Mouse (Mus musculus): ENCODE results near the gene Cped1. TPM values are rescaled to one million over a fixed set of nuclear protein-coding genes. Genes with fewer than 3 reads are reported as not detected.

Gene Cped1
- total RNA-seq, 2 experiments from 2014 or later = 0.68 TPM; not detected in 1

DNA sequence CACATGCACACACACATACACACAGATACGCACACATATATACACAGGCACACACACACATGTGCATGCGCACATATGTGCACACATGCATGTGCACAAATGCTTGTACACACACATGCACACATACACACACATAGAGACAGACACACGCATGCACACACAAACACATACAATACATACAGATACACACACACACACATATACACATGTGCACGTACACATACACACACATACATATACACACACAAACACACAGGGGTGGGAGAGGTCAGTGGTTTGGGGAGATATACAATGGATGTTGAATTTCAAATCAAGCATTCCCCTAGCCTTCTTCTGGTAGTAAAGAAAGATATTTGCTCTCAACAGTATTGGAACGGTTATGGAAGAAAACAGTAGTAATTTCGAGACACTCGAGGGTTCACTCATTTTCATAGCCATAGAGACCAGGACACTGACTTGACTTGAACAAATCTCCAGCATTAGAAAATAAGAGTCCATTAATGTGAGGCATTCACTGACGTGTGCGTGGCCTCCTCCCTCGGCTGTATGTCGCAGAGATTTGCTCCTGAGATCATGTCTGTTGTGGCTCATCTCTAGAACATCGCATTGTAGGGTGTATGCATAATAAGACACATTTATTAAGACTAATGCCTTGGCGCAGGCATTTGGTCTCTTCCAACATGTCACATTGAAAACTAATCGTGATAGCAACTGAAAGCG is 85.0 kb downstream of the Cped1 start:
- ATAC-seq (replicated peaks; ENCODE audit: low FRiP score, poor library complexity, severe bottlenecking) = no peak

- no peak for ATAC-seq (replicated peaks; ENCODE audit: low FRiP score, poor library complexity, severe bottlenecking)
Observed at GRCm38 (mm10) chr6:22071323-22071840, 85.7 kb downstream of the Cped1 start.

DNA sequence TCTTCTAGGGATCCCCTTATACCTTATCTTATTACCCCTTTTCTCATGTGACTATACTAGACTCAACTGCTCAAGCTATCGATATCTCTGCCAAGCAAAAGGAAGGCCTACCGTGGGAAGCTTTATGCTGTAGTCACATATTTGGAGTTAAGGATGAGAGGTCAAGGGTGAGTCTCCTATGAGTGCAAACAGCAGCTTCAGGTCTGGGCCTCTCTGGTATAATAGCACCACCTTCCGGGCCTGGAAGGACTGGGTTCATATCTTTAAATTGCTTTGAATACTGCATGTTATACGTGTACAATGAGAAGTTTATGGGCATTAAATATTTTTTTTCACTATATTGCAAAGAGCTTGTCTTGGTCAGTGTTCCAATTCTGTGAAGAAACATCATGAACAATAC is 87.0 kb downstream of the Cped1 start:
- ATAC-seq (replicated peaks; ENCODE audit: low FRiP score, poor library complexity, severe bottlenecking) = no peak

DNA sequence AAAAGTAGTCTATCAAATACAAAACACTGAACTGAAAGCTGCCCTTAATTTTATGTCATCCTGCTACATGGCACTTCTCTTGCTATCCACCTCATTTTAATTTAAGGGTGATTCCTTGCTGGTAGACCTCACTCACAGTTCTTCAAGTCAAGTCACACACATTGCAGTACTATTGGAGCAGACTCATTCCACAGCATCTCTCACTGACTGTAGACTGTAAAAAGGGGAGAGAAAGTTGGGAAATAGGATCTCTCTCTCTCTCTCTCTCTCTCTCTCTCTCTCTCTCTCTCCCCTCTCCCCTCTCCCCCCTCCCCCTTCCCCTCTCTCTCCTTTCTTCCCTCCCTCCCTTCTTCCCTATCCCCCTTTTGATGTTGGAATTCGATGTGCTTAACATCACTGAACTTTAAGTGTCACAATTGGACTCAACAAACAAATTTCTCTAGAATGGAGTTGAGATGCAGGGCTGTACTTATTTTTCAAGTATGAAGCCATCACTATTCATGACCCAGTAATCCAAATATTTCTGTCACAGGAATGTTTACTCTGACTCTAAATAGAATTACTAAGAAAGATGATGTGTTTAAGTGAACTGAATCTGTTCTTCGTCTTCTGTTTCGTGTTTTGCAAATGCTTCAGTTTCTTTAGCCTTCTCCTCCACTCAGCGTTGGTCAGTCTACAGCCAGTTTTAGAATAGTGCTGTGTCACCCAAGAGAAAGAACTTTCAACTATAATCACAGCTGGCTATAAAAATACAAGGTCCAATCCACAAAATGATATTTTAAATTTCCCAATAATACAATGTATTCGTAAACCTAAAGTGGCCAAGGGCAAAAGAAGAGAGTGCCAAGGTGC is 88.7 kb downstream of the Cped1 start:
- no peak for ATAC-seq (replicated peaks; ENCODE audit: low FRiP score, poor library complexity, severe bottlenecking)

GRCm38 (mm10) chr6:22078686-22079264 is 93.1 kb downstream of the Cped1 start:
- ATAC-seq (replicated peaks; ENCODE audit: low FRiP score, poor library complexity, severe bottlenecking) = no peak

GRCm38 (mm10) chr6:22086056-22086455 is 100.3 kb downstream of the Cped1 start:
- ATAC-seq (replicated peaks; ENCODE audit: low FRiP score, poor library complexity, severe bottlenecking) = no peak

DNA sequence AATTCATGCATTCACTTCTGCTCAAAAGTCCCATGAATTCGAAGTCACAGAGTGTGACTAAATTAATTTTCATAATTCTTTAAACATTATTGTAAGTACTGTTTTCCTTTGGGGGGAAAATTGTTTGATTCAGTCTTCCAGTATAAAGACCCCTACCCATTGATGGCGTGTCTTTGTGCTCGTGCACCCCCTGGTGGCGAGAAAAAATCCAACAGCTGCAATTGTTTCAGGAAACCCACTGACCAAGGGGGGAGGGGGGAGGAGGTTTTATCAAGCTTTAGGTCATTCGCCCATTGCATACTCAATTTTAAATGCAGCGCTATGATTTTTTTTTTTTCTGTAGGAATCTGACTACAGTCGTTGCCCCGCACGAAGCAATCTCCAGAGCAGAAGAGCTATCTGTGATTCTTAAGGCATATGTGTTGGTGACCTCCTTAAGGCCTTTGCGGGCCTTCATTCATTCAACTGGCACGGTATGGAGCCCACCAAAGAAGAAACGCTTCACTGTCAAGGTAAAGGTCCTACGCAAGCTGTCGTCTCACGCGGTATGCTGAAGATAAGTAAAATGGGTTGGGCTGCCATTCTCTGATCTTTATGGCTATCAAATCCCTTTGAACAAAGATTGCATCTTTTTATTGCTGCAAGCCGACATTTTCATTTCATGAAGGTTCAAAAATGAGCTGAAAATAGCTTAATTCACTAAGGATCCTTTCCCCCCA is 102.8 kb downstream of the Cped1 start:
- no peak for ATAC-seq (replicated peaks; ENCODE audit: low FRiP score, poor library complexity, severe bottlenecking)

- ATAC-seq (replicated peaks; ENCODE audit: low FRiP score, poor library complexity, severe bottlenecking) = no peak
Observed at GRCm38 (mm10) chr6:22091773-22092172, 106.1 kb downstream of the Cped1 start.

DNA sequence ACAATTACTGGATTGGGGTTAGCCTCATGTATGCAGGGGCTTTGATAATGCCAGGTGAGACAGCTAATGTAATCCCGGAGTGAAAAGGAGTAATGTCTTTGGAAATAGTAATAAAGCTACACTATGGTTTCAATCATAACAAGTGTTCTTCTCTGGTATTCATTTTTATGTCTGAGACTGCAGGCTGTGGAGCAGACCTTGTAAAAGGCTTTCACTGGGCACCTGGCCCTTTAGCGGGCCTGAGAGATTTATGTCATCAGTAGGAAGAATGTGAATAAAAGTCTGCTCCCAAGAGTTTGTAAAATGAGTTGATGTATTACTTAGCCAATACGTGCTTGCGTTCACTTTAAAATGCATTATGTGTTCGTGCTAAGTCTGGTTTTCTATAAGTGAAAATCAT is 108.1 kb downstream of the Cped1 start:
- no peak for ATAC-seq (replicated peaks; ENCODE audit: low FRiP score, poor library complexity, severe bottlenecking)

DNA sequence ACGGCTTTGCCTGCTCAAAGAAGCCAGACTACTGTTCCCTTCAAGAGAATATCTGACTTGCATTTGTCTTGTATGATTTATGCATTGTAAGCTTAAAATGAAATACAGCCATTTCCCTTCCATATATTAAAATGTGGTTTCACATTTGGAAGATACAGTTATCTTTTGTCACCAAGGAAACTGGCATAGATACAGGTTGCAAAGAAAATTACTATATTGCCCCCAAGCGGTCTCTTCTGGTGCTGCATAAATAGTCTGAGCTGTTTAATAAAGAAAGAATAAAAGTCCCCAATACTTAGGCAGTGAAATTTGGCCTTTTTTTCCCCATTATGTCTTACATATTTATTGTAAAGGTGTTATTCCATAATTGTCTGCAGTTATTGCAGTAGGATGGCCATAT is 112.0 kb downstream of the Cped1 start:
- no peak for ATAC-seq (replicated peaks; ENCODE audit: low FRiP score, poor library complexity, severe bottlenecking)

GRCm38 (mm10) chr6:22099832-22100231 is 114.1 kb downstream of the Cped1 start:
- no peak for ATAC-seq (replicated peaks; ENCODE audit: low FRiP score, poor library complexity, severe bottlenecking)

GRCm38 (mm10) chr6:22101939-22102338 is 116.2 kb downstream of the Cped1 start:
- no peak for ATAC-seq (replicated peaks; ENCODE audit: low FRiP score, poor library complexity, severe bottlenecking)

DNA sequence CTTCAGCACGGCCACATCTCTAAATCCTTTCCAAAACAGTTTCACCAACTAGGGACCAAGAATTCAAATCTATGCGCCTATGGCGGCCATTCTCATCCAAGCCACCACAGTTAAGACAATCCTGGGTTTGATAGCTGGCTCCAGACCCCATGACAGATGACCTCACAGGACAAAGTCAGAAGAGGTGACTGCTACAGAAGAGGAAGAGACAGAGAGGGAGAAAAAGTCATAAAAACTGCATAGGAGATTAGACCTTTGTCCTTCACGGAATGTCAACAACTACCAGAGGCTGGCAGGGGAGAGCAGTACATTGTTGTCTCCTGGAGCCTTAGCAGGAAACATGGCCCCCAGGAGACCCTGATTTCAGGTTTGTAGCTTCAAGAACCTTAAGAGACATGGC is 117.0 kb downstream of the Cped1 start:
- ATAC-seq (replicated peaks; ENCODE audit: low FRiP score, poor library complexity, severe bottlenecking) = no peak

- ATAC-seq (replicated peaks; ENCODE audit: low FRiP score, poor library complexity, severe bottlenecking) = no peak
Observed at GRCm38 (mm10) chr6:22103713-22104112, 118.0 kb downstream of the Cped1 start.

DNA sequence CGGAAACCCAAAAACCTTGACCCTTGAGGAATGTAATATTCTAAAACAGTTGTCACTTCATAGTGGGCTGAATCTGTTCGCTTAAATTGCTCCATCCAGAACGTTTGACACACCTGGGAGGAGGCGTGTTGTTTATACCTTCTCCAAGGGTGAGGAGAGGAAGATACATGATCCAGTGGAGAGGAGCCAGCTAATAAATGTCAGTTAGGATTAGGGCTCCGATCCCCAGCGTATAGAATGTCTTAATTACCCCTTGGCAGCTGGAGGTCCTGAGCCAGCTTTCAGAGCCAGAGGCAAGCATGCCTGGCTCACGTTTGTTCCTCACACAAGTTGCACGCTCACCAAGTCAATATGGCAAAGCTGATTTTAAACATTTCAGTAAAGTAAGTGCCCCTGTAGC is 118.5 kb downstream of the Cped1 start:
- ATAC-seq (replicated peaks; ENCODE audit: low FRiP score, poor library complexity, severe bottlenecking) = no peak

- ATAC-seq (replicated peaks; ENCODE audit: low FRiP score, poor library complexity, severe bottlenecking) = no peak
Observed at GRCm38 (mm10) chr6:22114079-22114478, 128.4 kb downstream of the Cped1 start.

DNA sequence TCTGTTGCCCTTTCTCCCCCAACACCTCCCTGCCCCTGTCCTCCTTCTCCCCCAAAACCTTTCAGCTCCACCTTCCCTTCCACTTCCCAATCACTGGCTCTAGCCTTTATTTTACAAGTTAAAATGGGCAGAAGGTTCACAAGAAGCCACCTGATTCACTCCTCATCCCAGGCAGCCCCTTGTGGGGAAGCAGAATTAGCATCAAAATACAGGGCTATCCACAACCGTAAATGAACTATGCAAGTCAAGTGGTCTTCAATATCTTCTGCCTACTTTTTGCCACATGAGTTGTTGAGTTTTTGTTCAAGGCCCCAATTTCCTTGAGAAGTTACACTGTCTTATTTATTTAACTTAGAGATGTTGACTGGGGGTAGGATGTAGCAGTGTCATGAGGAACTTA is 131.0 kb downstream of the Cped1 start:
- ATAC-seq (replicated peaks; ENCODE audit: low FRiP score, poor library complexity, severe bottlenecking) = no peak

DNA sequence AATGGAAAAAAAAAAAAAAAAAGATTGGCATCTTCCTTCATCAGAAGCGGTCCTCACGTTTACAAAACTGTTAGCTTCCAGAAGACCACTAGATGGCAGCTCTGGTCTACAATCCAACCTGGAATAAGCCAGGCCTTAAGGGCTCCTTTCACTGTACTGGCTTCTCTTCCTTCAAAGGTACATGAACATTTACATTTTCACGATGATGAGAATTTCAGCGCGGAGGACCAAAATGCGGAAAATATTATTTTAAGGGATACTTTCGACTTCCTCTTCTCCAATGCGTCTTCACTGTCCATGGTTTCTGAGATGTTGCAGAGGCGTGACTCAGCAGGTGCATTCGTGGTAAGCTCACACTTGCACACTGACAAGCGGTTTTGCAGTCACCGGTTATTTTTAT is 136.4 kb downstream of the Cped1 start:
- ATAC-seq (replicated peaks; ENCODE audit: low FRiP score, poor library complexity, severe bottlenecking) = no peak

DNA sequence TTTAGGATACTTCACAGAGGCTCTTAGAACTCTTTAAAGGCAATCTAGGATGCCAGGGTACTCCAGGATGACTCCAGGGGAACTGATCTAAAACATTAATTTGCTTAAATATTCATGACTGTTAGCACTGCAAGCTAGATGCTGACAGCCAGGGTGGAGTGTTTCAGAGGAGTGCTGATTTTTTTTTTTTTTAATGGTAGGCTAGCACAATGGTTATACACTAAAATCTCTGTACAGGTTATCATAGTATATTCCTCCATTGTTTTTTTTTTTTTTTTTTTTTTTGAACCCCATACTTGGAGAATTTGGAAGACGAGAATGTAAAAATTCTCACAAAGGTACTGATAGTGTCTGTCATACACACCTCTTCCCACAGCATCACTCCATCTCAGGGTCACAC is 137.0 kb downstream of the Cped1 start:
- no peak for ATAC-seq (replicated peaks; ENCODE audit: low FRiP score, poor library complexity, severe bottlenecking)

DNA sequence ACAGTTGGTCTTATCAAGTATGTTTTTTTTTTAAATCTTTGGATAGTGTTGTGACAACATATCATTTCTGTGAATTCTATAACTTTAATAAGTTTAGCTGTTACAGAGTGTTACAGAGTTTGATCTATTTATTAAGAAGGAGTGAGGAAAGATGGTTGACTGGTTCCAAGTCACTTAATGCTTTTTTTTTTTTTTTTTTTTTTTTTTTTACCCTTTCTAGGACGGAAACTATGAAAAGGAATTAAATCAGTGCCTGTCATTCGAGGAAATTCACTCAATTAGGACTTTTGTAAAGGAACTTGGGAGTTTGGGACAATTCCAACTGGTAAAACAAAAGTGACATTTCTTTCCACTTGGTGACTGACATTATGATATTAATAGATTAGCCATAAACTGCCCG is 137.6 kb downstream of the Cped1 start:
- ATAC-seq (replicated peaks; ENCODE audit: low FRiP score, poor library complexity, severe bottlenecking) = no peak
